Mouse (Mus musculus): ENCODE measurements at regions not wholly inside any gene's neighbourhood (a gene's known extent, or its start where the extent isn't known, plus 50 kb on each side); places are given as distances from the start of the nearest gene placed in this dataset.

DNA sequence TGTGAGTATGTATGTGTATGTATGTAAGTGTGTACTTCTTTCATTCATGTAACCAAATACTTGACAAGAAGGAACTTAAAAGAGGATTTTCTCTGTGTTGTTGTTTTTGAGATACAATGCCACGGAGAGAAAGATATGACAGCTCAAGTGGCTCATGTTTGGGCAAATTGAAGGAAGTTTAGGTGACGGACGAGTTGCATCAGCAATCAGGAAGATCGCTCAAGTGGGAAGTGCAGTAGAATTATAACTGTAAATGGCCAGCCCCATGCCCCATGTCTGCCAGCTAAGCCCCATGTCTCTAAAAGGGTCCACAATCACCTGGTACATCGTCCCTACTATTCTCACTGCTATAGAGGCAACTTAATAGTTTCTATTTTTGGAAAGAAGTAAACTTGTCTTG lies 896.6 kb upstream of the Lrrc6 start:
- 88% methylated on average over 5 of the region's 5 CpGs for WGBS
- H3K27me3 ChIP-seq (ENCODE audit: control insufficient read depth, insufficient read depth, low read length): no peaks in the 10 kb centered on the region
- TF ChIP-seq POLR2A (IDR thresholded peaks at IDR 0.05; ENCODE audit: borderline replicate concordance, extremely low read depth, insufficient read depth, insufficient read length): no peak

DNA sequence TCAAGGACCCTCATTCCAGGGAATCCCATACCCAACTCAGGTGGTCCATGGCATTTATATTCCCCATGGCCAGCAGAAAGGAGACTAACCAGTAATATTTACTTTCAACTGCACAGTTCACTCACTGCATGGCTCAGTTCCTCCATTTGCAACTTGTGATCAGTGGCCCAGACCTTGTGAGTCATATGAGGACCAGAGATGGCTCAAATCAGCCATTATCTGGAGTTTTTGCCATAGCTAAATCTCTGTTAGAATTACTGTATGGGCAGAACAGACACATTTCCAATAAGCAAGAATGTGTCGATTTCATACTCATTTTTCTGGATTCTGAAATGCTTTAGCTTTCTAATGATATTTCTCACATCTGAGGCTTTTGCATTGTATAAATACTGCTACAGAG lies 894.4 kb upstream of the Lrrc6 start:
- no peak overlapping the region for H3K4me2 ChIP-seq (replicated peaks; ENCODE audit: low read depth, low read length, severe bottlenecking)
- no peaks in the 10 kb centered on the region for H3K9me3 ChIP-seq (ENCODE audit: control insufficient read depth, low read length)
- no peaks in the 10 kb centered on the region for H3K36me3 ChIP-seq (ENCODE audit: control insufficient read depth, insufficient read depth, low read length)
- WGBS: 92% methylated on average over 1 of the region's 1 CpGs
- DNase-seq (ENCODE audit: low spot score) (no peak), ATAC-seq (ENCODE audit: low FRiP score, low read depth) (no peak)
- no peaks in the 10 kb centered on the region for H3K4me1 ChIP-seq (ENCODE audit: control insufficient read depth, insufficient read depth, low read length)
- H3K27me3 ChIP-seq (ENCODE audit: control insufficient read depth, insufficient read depth, low read length): no peaks in the 10 kb centered on the region
- no peak for TF ChIP-seq POLR2A (IDR thresholded peaks at IDR 0.05; ENCODE audit: borderline replicate concordance, extremely low read depth, insufficient read depth, insufficient read length)
- H3K4me3 ChIP-seq (replicated peaks; ENCODE audit: low read length): no peak overlapping the region
- no peak overlapping the region for H3K9ac ChIP-seq (ENCODE audit: low read depth, low read length, severe bottlenecking)
- H3K27ac ChIP-seq (replicated peaks; ENCODE audit: low read depth, low read length): no peak overlapping the region

More for the DNA sequence above, 896.6 kb upstream of the Lrrc6 start:
- H3K9me3 ChIP-seq (ENCODE audit: control insufficient read depth, low read length): no peaks in the 10 kb centered on the region
- ATAC-seq (ENCODE audit: low FRiP score, low read depth) (no peak), DNase-seq (ENCODE audit: low spot score) (no peak)
- no peak overlapping the region for H3K4me2 ChIP-seq (replicated peaks; ENCODE audit: low read depth, low read length, severe bottlenecking)
- no peak overlapping the region for H3K9ac ChIP-seq (ENCODE audit: low read depth, low read length, severe bottlenecking)
- no peaks in the 10 kb centered on the region for H3K36me3 ChIP-seq (ENCODE audit: control insufficient read depth, insufficient read depth, low read length)
- no peak overlapping the region for H3K4me3 ChIP-seq (replicated peaks; ENCODE audit: low read length)
- no peaks in the 10 kb centered on the region for H3K4me1 ChIP-seq (ENCODE audit: control insufficient read depth, insufficient read depth, low read length)
- H3K27ac ChIP-seq (replicated peaks; ENCODE audit: low read depth, low read length): no peak overlapping the region

DNA sequence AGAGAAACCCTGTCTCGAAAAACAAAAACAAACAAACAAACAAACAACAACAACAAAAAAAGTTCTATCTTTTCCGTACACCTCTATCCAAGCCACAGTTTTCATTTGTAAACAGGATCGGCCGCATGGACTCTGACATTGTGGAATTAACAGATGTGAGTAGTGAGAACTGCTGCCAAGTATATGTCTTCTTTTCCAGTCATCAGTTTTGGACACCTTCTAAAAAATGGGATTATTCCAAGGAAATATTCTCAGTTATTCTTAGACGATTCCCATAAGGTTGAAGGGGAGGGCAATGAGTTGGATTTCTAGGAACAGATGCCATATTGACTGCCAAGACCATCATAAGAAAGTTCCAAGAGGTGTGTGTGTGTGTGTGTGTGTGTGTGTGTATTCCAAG lies 891.2 kb upstream of the Lrrc6 start:
- Histone ChIP-seq H3K4me2 (replicated peaks; ENCODE audit: low read depth, low read length, severe bottlenecking) (no peak overlapping the region), H3K9me3 (ENCODE audit: control insufficient read depth, low read length) (no peaks in the 10 kb centered on the region), H3K4me1 (ENCODE audit: control insufficient read depth, insufficient read depth, low read length) (no peaks in the 10 kb centered on the region), H3K4me3 (replicated peaks; ENCODE audit: low read length) (no peak overlapping the region), H3K9ac (ENCODE audit: low read depth, low read length, severe bottlenecking) (no peak overlapping the region), H3K27me3 (ENCODE audit: control insufficient read depth, insufficient read depth, low read length) (no peaks in the 10 kb centered on the region), H3K27ac (replicated peaks; ENCODE audit: low read depth, low read length) (no peak overlapping the region), H3K36me3 (ENCODE audit: control insufficient read depth, insufficient read depth, low read length) (no peaks in the 10 kb centered on the region)
- WGBS: 84% methylated on average over 5 of the region's 5 CpGs
- ATAC-seq (ENCODE audit: low FRiP score, low read depth) (no peak), DNase-seq (ENCODE audit: low spot score) (no peak)
- no peak for TF ChIP-seq POLR2A (IDR thresholded peaks at IDR 0.05; ENCODE audit: borderline replicate concordance, extremely low read depth, insufficient read depth, insufficient read length)

DNA sequence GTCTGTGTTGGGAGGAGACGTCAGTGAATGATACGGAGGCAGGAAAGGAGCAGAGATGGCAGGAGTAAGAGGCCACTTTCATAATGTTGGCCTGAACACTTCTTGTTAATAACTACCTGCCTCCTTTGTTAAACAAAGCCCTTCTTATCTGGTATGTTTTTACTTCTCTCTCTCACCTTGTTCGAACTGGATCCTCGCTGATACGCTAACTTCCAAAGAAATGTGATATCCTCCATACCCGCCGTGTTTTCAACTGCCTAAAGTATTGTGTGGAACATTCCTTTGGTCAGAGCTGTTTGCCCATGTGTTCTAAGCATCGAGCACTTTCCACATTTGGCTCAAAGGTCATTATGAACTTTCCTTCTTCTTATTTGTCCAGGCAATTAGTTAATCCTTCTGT lies 887.8 kb upstream of the Lrrc6 start:
- H3K9ac ChIP-seq (ENCODE audit: low read depth, low read length, severe bottlenecking): no peak overlapping the region
- WGBS: 78% methylated on average over 8 of the region's 8 CpGs
- no peaks in the 10 kb centered on the region for H3K27me3 ChIP-seq (ENCODE audit: control insufficient read depth, insufficient read depth, low read length)
- no peak overlapping the region for H3K27ac ChIP-seq (replicated peaks; ENCODE audit: low read depth, low read length)
- DNase-seq (ENCODE audit: low spot score) (no peak), ATAC-seq (ENCODE audit: low FRiP score, low read depth) (no peak)
- no peak overlapping the region for H3K4me2 ChIP-seq (replicated peaks; ENCODE audit: low read depth, low read length, severe bottlenecking)
- H3K4me3 ChIP-seq (replicated peaks; ENCODE audit: low read length): no peak overlapping the region
- no peaks in the 10 kb centered on the region for H3K9me3 ChIP-seq (ENCODE audit: control insufficient read depth, low read length)
- H3K4me1 ChIP-seq (ENCODE audit: control insufficient read depth, insufficient read depth, low read length): no peaks in the 10 kb centered on the region
- no peak for TF ChIP-seq POLR2A (IDR thresholded peaks at IDR 0.05; ENCODE audit: borderline replicate concordance, extremely low read depth, insufficient read depth, insufficient read length)
- no peaks in the 10 kb centered on the region for H3K36me3 ChIP-seq (ENCODE audit: control insufficient read depth, insufficient read depth, low read length)

DNA sequence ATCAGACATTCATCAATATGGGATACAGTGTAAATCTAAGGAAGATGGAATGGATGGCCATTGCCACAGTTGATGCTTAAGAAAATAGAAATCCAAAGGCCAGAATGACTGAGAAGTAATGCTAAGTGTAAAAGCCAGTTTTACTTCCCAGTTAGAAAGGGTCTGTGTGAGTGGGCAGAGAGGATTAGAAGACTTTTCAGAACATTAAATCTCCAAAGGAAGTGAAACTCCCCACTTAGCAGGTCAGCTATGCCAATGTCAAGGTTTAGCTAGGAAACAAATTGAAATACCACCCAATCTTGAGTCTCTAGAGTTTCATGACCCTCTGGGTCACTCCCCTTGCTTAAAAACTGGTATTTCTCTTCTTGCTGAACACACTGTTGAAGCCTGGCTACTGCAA lies 886.2 kb upstream of the Lrrc6 start:
- Histone ChIP-seq H3K27ac (replicated peaks; ENCODE audit: low read depth, low read length) (no peak overlapping the region), H3K36me3 (ENCODE audit: control insufficient read depth, insufficient read depth, low read length) (no peaks in the 10 kb centered on the region), H3K9ac (ENCODE audit: low read depth, low read length, severe bottlenecking) (no peak overlapping the region), H3K27me3 (ENCODE audit: control insufficient read depth, insufficient read depth, low read length) (no peaks in the 10 kb centered on the region), H3K4me1 (ENCODE audit: control insufficient read depth, insufficient read depth, low read length) (no peaks in the 10 kb centered on the region), H3K9me3 (ENCODE audit: control insufficient read depth, low read length) (no peaks in the 10 kb centered on the region), H3K4me3 (replicated peaks; ENCODE audit: low read length) (no peak overlapping the region), H3K4me2 (replicated peaks; ENCODE audit: low read depth, low read length, severe bottlenecking) (no peak overlapping the region)
- TF ChIP-seq POLR2A (IDR thresholded peaks at IDR 0.05; ENCODE audit: borderline replicate concordance, extremely low read depth, insufficient read depth, insufficient read length): no peak
- DNase-seq (ENCODE audit: low spot score) (no peak), ATAC-seq (ENCODE audit: low FRiP score, low read depth) (no peak)

DNA sequence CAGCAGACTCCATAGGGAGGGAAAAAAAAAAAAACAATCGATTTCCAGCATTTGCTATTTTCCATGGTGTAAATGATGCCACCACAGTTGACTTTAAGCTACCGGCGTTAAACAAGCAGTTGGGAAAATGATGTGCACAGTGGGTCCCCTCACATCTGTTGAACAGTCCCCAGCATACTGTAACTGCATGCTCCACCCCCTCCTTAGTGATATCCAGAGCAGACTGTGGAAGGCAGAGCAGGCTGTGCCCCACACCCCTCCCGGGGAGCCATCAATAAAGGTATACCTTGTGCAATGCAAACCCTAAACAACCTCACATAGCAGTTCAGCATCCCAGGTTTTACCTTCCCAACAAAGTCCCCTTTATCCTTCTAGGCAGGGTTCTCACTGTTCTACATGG lies 872.9 kb upstream of the Lrrc6 start:
- no peaks in the 10 kb centered on the region for H3K9me3 ChIP-seq (ENCODE audit: control insufficient read depth, low read length)
- peaks cover 6% of the 10 kb centered on the region for H3K4me1 ChIP-seq (ENCODE audit: control insufficient read depth, insufficient read depth, low read length)
- no peak for ATAC-seq (ENCODE audit: low FRiP score, low read depth)
- H3K27ac ChIP-seq (replicated peaks; ENCODE audit: low read depth, low read length): no peak overlapping the region
- no peaks in the 10 kb centered on the region for H3K27me3 ChIP-seq (ENCODE audit: control insufficient read depth, insufficient read depth, low read length)
- TF ChIP-seq POLR2A (IDR thresholded peaks at IDR 0.05; ENCODE audit: borderline replicate concordance, extremely low read depth, insufficient read depth, insufficient read length): no peak
- no peak overlapping the region for H3K9ac ChIP-seq (ENCODE audit: low read depth, low read length, severe bottlenecking)
- WGBS: 30% methylated on average over 4 of the region's 4 CpGs
- no peaks in the 10 kb centered on the region for H3K36me3 ChIP-seq (ENCODE audit: control insufficient read depth, insufficient read depth, low read length)
- no peak overlapping the region for H3K4me3 ChIP-seq (replicated peaks; ENCODE audit: low read length)
- DNase-seq (ENCODE audit: low spot score): no peak
- no peak overlapping the region for H3K4me2 ChIP-seq (replicated peaks; ENCODE audit: low read depth, low read length, severe bottlenecking)

All from limb, embryonic 14.5 days (tissue).